Mouse (Mus musculus): ENCODE results near the gene Kcnc4. TPM values are rescaled to one million over a fixed set of nuclear protein-coding genes. Genes with fewer than 3 reads are reported as not detected.

Kcnc4 gene
- polyA plus RNA-seq, 1 experiment = 0.14 TPM

- Histone ChIP-seq H3K4me1 (ENCODE audit: control insufficient read depth, insufficient read depth, insufficient read length) (no peaks in the 10 kb centered on the region; the same call in 1 of the 2 replicates), H3K36me3 (ENCODE audit: control insufficient read depth, insufficient read depth, low read length) (no peaks in the 10 kb centered on the region), H3K27ac (ENCODE audit: insufficient read depth, low read length) (no peak overlapping the region), H3K27me3 (ENCODE audit: control insufficient read depth, insufficient read depth, low read length) (peaks cover 26% of the 10 kb centered on the region), H3K4me3 (ENCODE audit: extremely low read depth, insufficient read depth, insufficient read length) (no peak overlapping the region)
- no peak for TF ChIP-seq CTCF (IDR thresholded peaks at IDR 0.05; ENCODE audit: extremely low read depth, insufficient read depth, insufficient read length, insufficient replicate concordance)
- TF ChIP-seq POLR2A (IDR thresholded peaks at IDR 0.05; ENCODE audit: low read depth, low read length) = no peak
- 3% methylated on average over 50 of the region's 51 CpGs for WGBS
- DNase-seq (ENCODE audit: low read depth in 1 of 2, low spot score in 2 of 2) = no peak
Measured at GRCm38 (mm10) chr3:107458528-107459195, 690 bp downstream of the Kcnc4 start.

DNA sequence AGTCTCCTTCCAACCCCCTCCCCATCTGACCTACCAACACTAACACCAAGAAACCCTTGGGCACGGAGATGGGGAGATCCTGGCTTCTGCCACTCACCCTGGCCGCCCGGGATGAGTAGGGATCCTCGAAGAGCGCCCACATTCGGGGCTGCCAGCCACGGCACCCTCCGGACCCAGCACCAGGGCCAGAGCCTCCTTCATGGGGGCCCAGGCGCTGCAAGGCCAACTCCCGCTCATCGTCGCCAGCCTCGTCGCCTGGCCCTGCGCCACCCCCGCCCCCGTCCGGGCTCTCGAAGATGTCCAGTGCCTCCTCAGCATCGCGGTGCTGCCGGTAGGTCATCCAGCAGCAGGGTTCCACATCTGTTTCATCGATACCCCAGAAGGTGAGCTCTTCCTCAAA is 1.2 kb downstream of the Kcnc4 start:
- H3K27me3 ChIP-seq (ENCODE audit: control insufficient read depth, insufficient read depth, low read length) = peaks cover 26% of the 10 kb centered on the region
- 10% methylated on average over 23 of the region's 23 CpGs for WGBS
- TF ChIP-seq POLR2A (IDR thresholded peaks at IDR 0.05; ENCODE audit: low read depth, low read length) = no peak
- no peak overlapping the region for H3K27ac ChIP-seq (ENCODE audit: insufficient read depth, low read length)
- DNase-seq (ENCODE audit: low read depth in 1 of 2, low spot score in 2 of 2) = no peak
- no peaks in the 10 kb centered on the region; the same call in 1 of the 2 replicates for H3K4me1 ChIP-seq (ENCODE audit: control insufficient read depth, insufficient read depth, insufficient read length)
- no peaks in the 10 kb centered on the region for H3K36me3 ChIP-seq (ENCODE audit: control insufficient read depth, insufficient read depth, low read length)
- no peak overlapping the region for H3K4me3 ChIP-seq (ENCODE audit: extremely low read depth, insufficient read depth, insufficient read length)

- no peak overlapping the region for H3K4me3 ChIP-seq (ENCODE audit: extremely low read depth, insufficient read depth, insufficient read length)
- DNase-seq (ENCODE audit: low read depth in 1 of 2, low spot score in 2 of 2) = no peak
- H3K36me3 ChIP-seq (ENCODE audit: control insufficient read depth, insufficient read depth, low read length) = no peaks in the 10 kb centered on the region
- TF ChIP-seq CTCF (IDR thresholded peaks at IDR 0.05; ENCODE audit: extremely low read depth, insufficient read depth, insufficient read length, insufficient replicate concordance) (no peak), POLR2A (IDR thresholded peaks at IDR 0.05; ENCODE audit: low read depth, low read length) (no peak)
- H3K4me1 ChIP-seq (ENCODE audit: control insufficient read depth, insufficient read depth, insufficient read length) = no peaks in the 10 kb centered on the region; the same call in 1 of the 2 replicates
- peaks cover 15% of the 10 kb centered on the region for H3K27me3 ChIP-seq (ENCODE audit: control insufficient read depth, insufficient read depth, low read length)
- 86% methylated on average over 4 of the region's 4 CpGs for WGBS
- H3K27ac ChIP-seq (ENCODE audit: insufficient read depth, low read length) = no peak overlapping the region
Measured at GRCm38 (mm10) chr3:107454280-107454679, 5.1 kb downstream of the Kcnc4 start.

GRCm38 (mm10) chr3:107446822-107447221 is 12.5 kb downstream of the Kcnc4 start:
- no peak for TF ChIP-seq POLR2A (IDR thresholded peaks at IDR 0.05; ENCODE audit: low read depth, low read length)
- Histone ChIP-seq H3K27ac (ENCODE audit: insufficient read depth, low read length) (no peak overlapping the region), H3K36me3 (ENCODE audit: control insufficient read depth, insufficient read depth, low read length) (no peaks in the 10 kb centered on the region), H3K4me1 (ENCODE audit: control insufficient read depth, insufficient read depth, insufficient read length) (no peaks in the 10 kb centered on the region), H3K27me3 (ENCODE audit: control insufficient read depth, insufficient read depth, low read length) (no peaks in the 10 kb centered on the region), H3K4me3 (ENCODE audit: extremely low read depth, insufficient read depth, insufficient read length) (no peak overlapping the region)
- WGBS = 75% methylated on average over 3 of the region's 3 CpGs
- DNase-seq (ENCODE audit: low read depth in 1 of 2, low spot score in 2 of 2) = no peak

DNA sequence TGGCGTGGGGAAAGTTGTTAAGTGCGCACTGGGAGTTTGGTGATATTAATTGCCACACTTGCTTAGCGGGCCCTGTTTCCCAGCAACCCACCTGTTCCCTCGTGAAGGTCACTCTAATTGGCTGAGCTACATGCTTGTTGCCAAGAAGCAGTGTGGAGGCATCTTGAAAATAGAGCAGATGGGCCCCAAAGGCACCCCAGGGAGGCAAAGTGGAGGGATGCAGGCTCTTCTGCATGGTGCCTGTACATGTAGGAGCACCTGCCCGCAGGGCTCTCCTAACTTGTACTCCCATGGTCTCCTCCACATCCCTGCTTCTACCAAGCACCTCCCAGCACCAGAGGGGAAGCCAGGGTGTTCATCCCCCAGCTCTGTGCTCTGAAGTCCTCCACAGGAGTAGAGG is 15.5 kb downstream of the Kcnc4 start:
- Histone ChIP-seq H3K4me1 (ENCODE audit: control insufficient read depth, insufficient read depth, insufficient read length) (no peaks in the 10 kb centered on the region), H3K4me3 (ENCODE audit: extremely low read depth, insufficient read depth, insufficient read length) (no peak overlapping the region), H3K27ac (ENCODE audit: insufficient read depth, low read length) (no peak overlapping the region), H3K36me3 (ENCODE audit: control insufficient read depth, insufficient read depth, low read length) (no peaks in the 10 kb centered on the region), H3K27me3 (ENCODE audit: control insufficient read depth, insufficient read depth, low read length) (no peaks in the 10 kb centered on the region)
- no peak for DNase-seq (ENCODE audit: low read depth in 1 of 2, low spot score in 2 of 2)
- no peak for TF ChIP-seq POLR2A (IDR thresholded peaks at IDR 0.05; ENCODE audit: low read depth, low read length)
- no peak for TF ChIP-seq CTCF (IDR thresholded peaks at IDR 0.05; ENCODE audit: extremely low read depth, insufficient read depth, insufficient read length, insufficient replicate concordance)
- WGBS = 81% methylated on average over 5 of the region's 5 CpGs

DNA sequence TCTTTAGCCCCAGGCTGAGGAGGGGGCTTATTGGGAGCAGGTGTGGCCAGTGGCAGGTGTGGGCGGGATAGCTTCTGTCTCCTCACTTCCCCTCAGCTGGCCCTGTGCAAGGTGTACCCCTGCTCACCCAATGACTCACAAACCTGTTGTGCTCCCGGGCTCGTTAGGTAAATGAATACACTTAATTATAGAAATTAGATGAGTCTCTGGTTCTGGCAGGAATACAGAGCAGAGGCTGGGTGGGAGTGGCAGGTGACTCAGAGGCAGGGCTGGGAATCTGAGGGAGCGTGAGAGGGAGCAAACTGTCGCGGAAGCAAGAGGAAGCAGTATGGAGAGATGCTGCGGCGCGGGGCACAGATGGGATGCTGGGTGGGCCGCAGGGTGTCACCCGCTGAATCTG is 17.2 kb downstream of the Kcnc4 start:
- DNase-seq (ENCODE audit: low read depth in 1 of 2, low spot score in 2 of 2) = no peak
- H3K27me3 ChIP-seq (ENCODE audit: control insufficient read depth, insufficient read depth, low read length) = no peaks in the 10 kb centered on the region
- no peak overlapping the region for H3K4me3 ChIP-seq (ENCODE audit: extremely low read depth, insufficient read depth, insufficient read length)
- no peaks in the 10 kb centered on the region for H3K4me1 ChIP-seq (ENCODE audit: control insufficient read depth, insufficient read depth, insufficient read length)
- TF ChIP-seq CTCF (IDR thresholded peaks at IDR 0.05; ENCODE audit: extremely low read depth, insufficient read depth, insufficient read length, insufficient replicate concordance) = no peak
- TF ChIP-seq POLR2A (IDR thresholded peaks at IDR 0.05; ENCODE audit: low read depth, low read length) = no peak
- no peaks in the 10 kb centered on the region for H3K36me3 ChIP-seq (ENCODE audit: control insufficient read depth, insufficient read depth, low read length)
- H3K27ac ChIP-seq (ENCODE audit: insufficient read depth, low read length) = no peak overlapping the region
- WGBS = 85% methylated on average over 11 of the region's 11 CpGs

- no peak overlapping the region for H3K27ac ChIP-seq (ENCODE audit: insufficient read depth, low read length)
- no peak overlapping the region for H3K4me3 ChIP-seq (ENCODE audit: extremely low read depth, insufficient read depth, insufficient read length)
- no peaks in the 10 kb centered on the region for H3K27me3 ChIP-seq (ENCODE audit: control insufficient read depth, insufficient read depth, low read length)
- no peak for DNase-seq (ENCODE audit: low read depth in 1 of 2, low spot score in 2 of 2)
- H3K36me3 ChIP-seq (ENCODE audit: control insufficient read depth, insufficient read depth, low read length) = no peaks in the 10 kb centered on the region
- no peaks in the 10 kb centered on the region for H3K4me1 ChIP-seq (ENCODE audit: control insufficient read depth, insufficient read depth, insufficient read length)
- no peak for TF ChIP-seq CTCF (IDR thresholded peaks at IDR 0.05; ENCODE audit: extremely low read depth, insufficient read depth, insufficient read length, insufficient replicate concordance)
- 88% methylated on average over 8 of the region's 8 CpGs for WGBS
Measured at GRCm38 (mm10) chr3:107441306-107441705, 18.0 kb downstream of the Kcnc4 start.

All from spleen, adult 2 months (tissue).